Mouse (Mus musculus): ENCODE data around the gene E030018B13Rik.

DNA sequence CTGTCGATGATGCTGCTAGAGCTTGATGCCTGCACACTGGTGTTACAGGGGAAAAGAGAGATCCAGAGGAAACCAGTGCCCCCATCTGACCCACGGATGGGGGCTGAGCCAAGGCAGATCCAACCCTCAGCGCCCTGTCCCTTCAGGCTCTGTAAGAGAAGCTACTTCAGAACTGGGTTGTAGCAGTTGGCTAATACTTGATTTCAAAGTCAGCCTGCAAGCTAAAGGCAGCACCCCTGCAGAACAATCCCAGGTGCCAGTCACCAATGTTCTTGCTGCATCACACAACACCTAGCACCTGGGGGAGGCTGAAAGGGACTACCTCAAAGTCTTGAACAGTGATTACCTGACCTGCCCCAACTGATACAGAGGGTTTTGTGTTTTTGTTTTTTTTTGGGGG lies 14.7 kb upstream of the E030018B13Rik start:
- TF ChIP-seq POLR2A (IDR thresholded peaks at IDR 0.05; ENCODE audit: insufficient read depth, low read length) (no peak), CTCF (IDR thresholded peaks at IDR 0.05; ENCODE audit: low read depth, low read length) (no peak), EP300 (IDR thresholded peaks at IDR 0.05; ENCODE audit: insufficient read depth, low read depth, low read length) (no peak)

Measured in ES-Bruce4 (cell line).